Mouse (Mus musculus): ENCODE measurements around the gene Desi2.
"Not testable (repeated sequence)": the region's sequence is repeated elsewhere in the genome, so short reads cannot be mapped to it uniquely, and the experiment has no call there.

Desi2 gene

GRCm38 (mm10) chr1:178265381-178265780 is 78.2 kb downstream of the Desi2 start:
- not testable (repeated sequence) for DNase-seq (ENCODE audit: low spot score in 2 of 2)

GRCm38 (mm10) chr1:178270635-178271034 is 83.4 kb downstream of the Desi2 start:
- DNase-seq (ENCODE audit: low spot score in 2 of 2): no peak

- DNase-seq (ENCODE audit: low spot score in 2 of 2): no peak
These were observed 88.0 kb downstream of the Desi2 start for GRCm38 (mm10) chr1:178275174-178275730.

- no peak for DNase-seq (ENCODE audit: low spot score in 2 of 2)
These were observed 88.5 kb downstream of the Desi2 start for GRCm38 (mm10) chr1:178275738-178276053.

GRCm38 (mm10) chr1:178276054-178276911 is 89.1 kb downstream of the Desi2 start:
- peak; percentile 6 to 7 for DNase-seq (ENCODE audit: low spot score in 2 of 2)

GRCm38 (mm10) chr1:178283314-178283713 is 96.1 kb downstream of the Desi2 start:
- DNase-seq (ENCODE audit: low spot score in 2 of 2): not testable (repeated sequence)

GRCm38 (mm10) chr1:178283946-178284720 is 96.9 kb downstream of the Desi2 start:
- DNase-seq (ENCODE audit: low spot score in 2 of 2): no peak

- no peak for DNase-seq (ENCODE audit: low spot score in 2 of 2)
These were observed 100.5 kb downstream of the Desi2 start for GRCm38 (mm10) chr1:178287601-178288176.

GRCm38 (mm10) chr1:178291716-178292115 is 104.5 kb downstream of the Desi2 start:
- DNase-seq (ENCODE audit: low spot score in 2 of 2): no peak

GRCm38 (mm10) chr1:178294051-178294450 is 106.8 kb downstream of the Desi2 start:
- no peak for DNase-seq (ENCODE audit: low spot score in 2 of 2)

GRCm38 (mm10) chr1:178301261-178301660 is 114.0 kb downstream of the Desi2 start:
- DNase-seq (ENCODE audit: low spot score in 2 of 2): not testable (repeated sequence)

- peak; percentile 33 to 68 for DNase-seq (ENCODE audit: low spot score in 2 of 2)
These were observed 116.2 kb downstream of the Desi2 start for GRCm38 (mm10) chr1:178303425-178303824.
